Mouse (Mus musculus): ENCODE results near the gene Zfp872. TPM values are rescaled to one million over a fixed set of nuclear protein-coding genes. Genes with fewer than 3 reads are reported as not detected.
"Not testable (repeated sequence)": the region's sequence is repeated elsewhere in the genome, so short reads cannot be mapped to it uniquely, and the experiment has no call there.

Gene Zfp872
- polyA plus RNA-seq (2012; rRNA removed): not detected in 2 replicates

DNA sequence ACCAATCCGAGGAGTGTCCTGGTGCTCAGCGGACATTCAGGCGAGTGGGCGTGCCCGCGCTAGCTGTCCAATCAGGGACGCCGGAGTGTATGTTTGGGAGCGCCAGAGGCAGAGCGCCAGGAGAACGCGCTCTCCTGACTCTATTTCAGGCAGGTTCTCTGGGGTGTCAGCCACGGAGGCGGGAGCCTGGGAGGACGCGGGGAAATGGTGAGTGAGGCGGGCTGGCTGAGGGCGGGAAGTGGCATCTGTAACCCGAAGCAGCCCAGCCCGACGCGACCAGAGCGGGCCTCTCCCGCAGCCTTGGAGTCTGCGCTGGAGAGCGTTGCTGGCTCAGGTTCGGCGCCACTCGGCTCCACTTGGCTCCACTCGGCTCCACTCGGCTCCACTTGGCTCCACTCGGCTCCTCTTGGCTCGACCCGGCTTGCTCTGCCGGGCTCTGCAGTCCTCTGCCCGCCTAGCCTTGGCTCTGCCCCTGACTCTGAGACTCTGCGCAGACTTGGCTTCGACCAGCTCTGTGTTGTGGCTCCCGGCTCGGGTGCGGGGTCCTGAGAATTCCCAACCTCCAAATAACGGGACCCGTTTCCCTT, at the start of gene Zfp872:
Zfp872 (plus strand) TSS at position 66 of the 587 bp plus-strand sequence.
- peak; percentile 46 for DNase-seq

DNA sequence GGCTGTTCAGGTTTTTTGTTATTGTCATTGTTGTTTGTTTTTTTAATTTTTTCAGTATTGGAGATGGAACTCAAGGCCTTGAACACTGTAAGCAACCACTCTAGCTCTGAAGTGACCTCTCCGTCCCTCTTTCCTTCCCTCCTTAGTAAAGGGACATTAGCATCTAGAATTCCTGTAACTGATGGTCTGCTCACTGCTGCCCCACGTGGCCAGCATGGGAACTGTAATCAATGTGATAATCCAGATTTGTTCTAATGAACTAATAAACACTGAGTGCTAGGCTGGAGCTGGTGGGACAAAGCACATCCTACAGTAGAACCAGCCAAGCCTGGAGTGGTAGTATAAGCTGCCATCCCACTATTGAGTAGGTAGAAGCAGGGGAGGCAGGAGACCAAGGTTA, 49.4 kb upstream of the Zfp872 start:
- TF ChIP-seq CTCF (conservative IDR thresholded peaks at IDR 0.05; ENCODE audit: insufficient read depth, insufficient read length, low read depth, low read length) (peak; percentile 90), POLR2A (IDR thresholded peaks at IDR 0.05; ENCODE audit: low read depth, low read length) (no peak)
- H3K36me3 ChIP-seq (ENCODE audit: control insufficient read depth, insufficient read depth, low read length): no peaks in the 10 kb centered on the region
- H3K27ac ChIP-seq (ENCODE audit: insufficient read depth, low read depth, low read length): no peak overlapping the region
- H3K27me3 ChIP-seq (replicated peaks; ENCODE audit: control insufficient read depth, insufficient read depth, low read length): no peaks in the 10 kb centered on the region
- WGBS: 14% methylated on average over 2 of the region's 2 CpGs
- no peak overlapping the region for H3K4me3 ChIP-seq (ENCODE audit: insufficient read depth, low read depth, low read length)
- DNase-seq: no peak
- no peaks in the 10 kb centered on the region for H3K4me1 ChIP-seq (ENCODE audit: control insufficient read depth, insufficient read depth, low read length)

More for the DNA sequence above, at the start of gene Zfp872:
- Histone ChIP-seq H3K4me3 (ENCODE audit: insufficient read depth, low read depth, low read length) (peak within 1 kb of the TSS; percentile 35; the same call in 1 of the 2 replicates), H3K27me3 (replicated peaks; ENCODE audit: control insufficient read depth, insufficient read depth, low read length) (peaks cover 2% of the 10 kb centered on the region; the same call in 1 of the 2 replicates), H3K36me3 (ENCODE audit: control insufficient read depth, insufficient read depth, low read length) (no peaks in the 10 kb centered on the region), H3K27ac (ENCODE audit: insufficient read depth, low read depth, low read length) (no peak within 1 kb of the TSS), H3K4me1 (ENCODE audit: control insufficient read depth, insufficient read depth, low read length) (no peaks in the 10 kb centered on the region)
- 19% methylated on average over 43 of the region's 43 CpGs for WGBS
- TF ChIP-seq POLR2A (IDR thresholded peaks at IDR 0.05; ENCODE audit: low read depth, low read length) (no peak), CTCF (conservative IDR thresholded peaks at IDR 0.05; ENCODE audit: insufficient read depth, insufficient read length, low read depth, low read length) (no peak)

DNA sequence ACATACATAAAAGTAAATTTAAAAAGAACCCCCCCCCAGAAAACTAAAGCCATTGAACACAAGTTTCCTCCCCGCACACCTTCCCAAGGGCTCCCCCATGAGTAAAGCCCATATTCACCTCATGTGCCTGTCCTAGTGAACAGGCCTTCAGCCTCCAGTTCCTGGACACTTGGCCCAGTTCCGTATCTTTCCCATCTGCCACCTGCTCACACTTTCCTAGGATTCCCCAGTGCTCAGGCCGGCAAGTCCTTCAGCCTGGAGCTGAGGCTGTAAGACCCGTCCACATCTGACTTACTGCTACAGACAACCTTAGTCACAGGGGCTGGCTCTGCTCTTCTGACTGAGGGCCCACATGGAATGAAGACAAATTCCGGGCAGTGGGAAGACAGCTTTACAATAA, 48.1 kb upstream of the Zfp872 start:
- Histone ChIP-seq H3K27ac (ENCODE audit: insufficient read depth, low read depth, low read length) (no peak overlapping the region), H3K4me1 (ENCODE audit: control insufficient read depth, insufficient read depth, low read length) (no peaks in the 10 kb centered on the region), H3K4me3 (ENCODE audit: insufficient read depth, low read depth, low read length) (no peak overlapping the region), H3K36me3 (ENCODE audit: control insufficient read depth, insufficient read depth, low read length) (no peaks in the 10 kb centered on the region), H3K27me3 (replicated peaks; ENCODE audit: control insufficient read depth, insufficient read depth, low read length) (no peaks in the 10 kb centered on the region)
- 89% methylated on average over 5 of the region's 5 CpGs for WGBS
- no peak for DNase-seq
- TF ChIP-seq POLR2A (IDR thresholded peaks at IDR 0.05; ENCODE audit: low read depth, low read length) (no peak), CTCF (conservative IDR thresholded peaks at IDR 0.05; ENCODE audit: insufficient read depth, insufficient read length, low read depth, low read length) (no peak)

DNA sequence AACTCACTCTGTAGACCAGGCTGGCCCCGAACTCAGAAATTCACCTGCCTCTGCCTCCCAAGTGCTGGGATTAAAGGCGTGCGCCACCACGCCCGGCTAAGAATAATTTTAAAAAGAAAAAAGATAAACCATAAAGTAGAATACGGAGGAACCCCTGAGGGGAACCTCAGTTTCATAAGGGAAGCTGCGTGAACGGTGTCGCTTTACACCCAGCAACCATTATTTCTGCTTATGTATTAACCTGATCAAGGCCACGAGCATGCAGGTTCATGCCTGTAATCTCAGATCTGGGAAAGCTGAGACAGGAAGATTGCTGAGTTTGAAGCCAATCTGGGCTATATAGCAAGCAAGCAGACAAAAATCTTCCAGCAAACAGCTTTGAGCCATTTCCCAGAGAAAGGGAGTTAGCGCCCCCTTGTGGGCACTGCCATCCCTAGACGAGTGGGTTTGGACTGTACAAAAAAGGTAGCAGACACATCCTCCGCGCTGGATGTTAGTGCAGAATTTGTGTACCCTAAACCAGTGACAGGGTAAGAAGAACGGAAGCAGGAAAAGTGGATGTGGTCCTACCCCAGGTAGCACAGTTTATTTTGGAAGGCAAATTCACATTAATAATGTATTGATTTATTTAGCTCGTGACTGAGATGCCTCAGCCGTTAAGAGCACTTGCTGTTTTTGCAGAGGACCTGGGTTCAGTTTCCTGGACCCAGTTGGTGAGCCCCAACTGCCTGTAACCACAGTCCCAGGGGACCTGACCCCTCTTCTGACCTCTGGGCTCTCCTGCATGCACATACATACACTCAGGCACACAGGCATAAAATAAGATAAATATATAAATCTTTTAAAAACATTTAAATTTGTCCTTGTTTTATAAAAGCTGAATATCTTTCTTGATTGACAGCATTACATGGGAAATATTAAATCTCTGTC, 44.5 kb upstream of the Zfp872 start:
- 47% methylated on average over 17 of the region's 17 CpGs for WGBS
- H3K27ac ChIP-seq (ENCODE audit: insufficient read depth, low read depth, low read length): no peak overlapping the region

DNA sequence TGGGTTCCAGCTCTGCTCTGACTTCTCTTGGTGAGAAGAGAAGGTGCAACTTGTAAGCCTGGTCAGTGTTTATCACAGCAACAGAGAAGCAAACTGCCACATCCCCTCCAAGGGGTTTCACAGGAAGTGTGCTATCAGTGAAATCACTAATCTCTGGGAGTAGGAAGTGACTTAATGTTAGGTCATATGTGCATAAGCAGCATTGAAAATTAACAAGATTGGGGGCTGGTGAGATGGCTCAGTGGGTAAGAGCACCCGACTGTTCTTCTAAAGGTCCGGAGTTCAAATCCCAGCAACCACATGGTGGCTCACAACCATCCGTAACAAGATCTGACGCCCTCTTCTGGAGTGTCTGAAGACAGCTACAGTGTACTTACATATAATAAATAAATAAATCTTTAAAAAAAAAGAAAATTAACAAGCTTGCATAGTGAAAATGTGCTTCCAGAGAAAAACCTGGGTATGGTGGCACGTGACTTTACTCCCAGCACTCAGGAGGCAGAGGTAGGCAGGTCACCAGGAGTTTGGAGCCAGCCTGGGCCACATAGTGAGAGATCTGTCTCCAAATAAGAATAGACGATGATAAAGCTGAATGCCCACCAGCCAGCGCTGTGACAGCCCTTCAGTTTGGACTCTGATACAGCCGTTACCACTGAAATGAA, 43.5 kb upstream of the Zfp872 start:
- DNase-seq: no peak
- Histone ChIP-seq H3K4me1 (ENCODE audit: control insufficient read depth, insufficient read depth, low read length) (no peaks in the 10 kb centered on the region), H3K4me3 (ENCODE audit: insufficient read depth, low read depth, low read length) (no peak overlapping the region), H3K27me3 (replicated peaks; ENCODE audit: control insufficient read depth, insufficient read depth, low read length) (no peaks in the 10 kb centered on the region), H3K36me3 (ENCODE audit: control insufficient read depth, insufficient read depth, low read length) (no peaks in the 10 kb centered on the region), H3K27ac (ENCODE audit: insufficient read depth, low read depth, low read length) (no peak overlapping the region)
- whole genome bisulfite sequencing: 73% methylated on average over 8 of the region's 8 CpGs
- no peak for TF ChIP-seq POLR2A (IDR thresholded peaks at IDR 0.05; ENCODE audit: low read depth, low read length)
- TF ChIP-seq CTCF (conservative IDR thresholded peaks at IDR 0.05; ENCODE audit: insufficient read depth, insufficient read length, low read depth, low read length): no peak

More for the DNA sequence above, 44.5 kb upstream of the Zfp872 start:
- Histone ChIP-seq H3K4me1 (ENCODE audit: control insufficient read depth, insufficient read depth, low read length) (no peaks in the 10 kb centered on the region), H3K4me3 (ENCODE audit: insufficient read depth, low read depth, low read length) (no peak overlapping the region), H3K36me3 (ENCODE audit: control insufficient read depth, insufficient read depth, low read length) (no peaks in the 10 kb centered on the region), H3K27me3 (replicated peaks; ENCODE audit: control insufficient read depth, insufficient read depth, low read length) (no peaks in the 10 kb centered on the region)
- peak; percentile 87 for DNase-seq
- TF ChIP-seq POLR2A (IDR thresholded peaks at IDR 0.05; ENCODE audit: low read depth, low read length) (no peak), CTCF (conservative IDR thresholded peaks at IDR 0.05; ENCODE audit: insufficient read depth, insufficient read length, low read depth, low read length) (peak; percentile 95)

DNA sequence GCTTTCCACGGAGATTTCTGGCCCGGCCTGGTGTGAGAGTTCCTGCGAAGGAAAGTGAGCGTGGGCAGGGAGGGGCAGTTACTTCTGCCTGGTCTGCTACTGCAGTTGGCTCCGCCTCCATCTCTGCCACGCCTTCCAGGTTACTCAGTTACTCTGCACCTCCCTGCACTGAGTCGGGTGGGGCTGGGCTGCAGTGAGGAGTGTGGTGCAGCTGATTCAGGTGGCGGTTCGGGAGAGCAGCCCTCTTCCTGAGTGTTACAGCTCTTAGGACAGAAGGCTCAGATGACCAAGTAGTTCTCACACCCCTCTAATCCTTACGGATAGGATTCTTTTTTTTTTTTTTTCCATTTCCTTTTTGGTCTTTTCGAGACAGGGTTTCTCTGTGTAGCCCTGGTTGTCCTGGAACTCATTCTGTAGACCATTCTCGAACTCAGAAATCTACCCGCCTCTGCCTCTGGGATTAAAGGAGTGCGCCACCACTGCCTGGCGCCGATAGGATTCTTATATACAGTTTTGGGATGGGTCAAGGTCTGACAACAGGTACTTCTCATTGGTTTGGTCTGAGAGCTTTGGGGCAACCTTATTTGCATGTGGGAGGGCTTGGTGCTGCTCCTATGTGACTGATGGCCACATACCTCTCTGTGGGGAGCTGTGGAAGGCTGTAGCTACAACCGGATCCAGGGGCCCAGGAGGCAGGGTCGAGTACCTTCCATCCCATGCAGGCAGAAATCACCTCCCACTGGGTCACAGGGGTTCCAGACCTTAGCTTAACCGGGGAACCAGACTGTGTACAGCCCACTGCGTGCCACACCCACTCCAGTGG, 38.3 kb upstream of the Zfp872 start:
- H3K4me1 ChIP-seq (ENCODE audit: control insufficient read depth, insufficient read depth, low read length): peaks cover 7% of the 10 kb centered on the region; the same call in 1 of the 2 replicates
- H3K4me3 ChIP-seq (ENCODE audit: insufficient read depth, low read depth, low read length): no peak overlapping the region
- peak; percentile 82 for DNase-seq
- no peaks in the 10 kb centered on the region for H3K36me3 ChIP-seq (ENCODE audit: control insufficient read depth, insufficient read depth, low read length)
- H3K27ac ChIP-seq (ENCODE audit: insufficient read depth, low read depth, low read length): peak overlapping the region; percentile 78
- H3K27me3 ChIP-seq (replicated peaks; ENCODE audit: control insufficient read depth, insufficient read depth, low read length): no peaks in the 10 kb centered on the region
- TF ChIP-seq POLR2A (IDR thresholded peaks at IDR 0.05; ENCODE audit: low read depth, low read length) (no peak), CTCF (conservative IDR thresholded peaks at IDR 0.05; ENCODE audit: insufficient read depth, insufficient read length, low read depth, low read length) (no peak)
- 56% methylated on average over 20 of the region's 20 CpGs for WGBS

DNA sequence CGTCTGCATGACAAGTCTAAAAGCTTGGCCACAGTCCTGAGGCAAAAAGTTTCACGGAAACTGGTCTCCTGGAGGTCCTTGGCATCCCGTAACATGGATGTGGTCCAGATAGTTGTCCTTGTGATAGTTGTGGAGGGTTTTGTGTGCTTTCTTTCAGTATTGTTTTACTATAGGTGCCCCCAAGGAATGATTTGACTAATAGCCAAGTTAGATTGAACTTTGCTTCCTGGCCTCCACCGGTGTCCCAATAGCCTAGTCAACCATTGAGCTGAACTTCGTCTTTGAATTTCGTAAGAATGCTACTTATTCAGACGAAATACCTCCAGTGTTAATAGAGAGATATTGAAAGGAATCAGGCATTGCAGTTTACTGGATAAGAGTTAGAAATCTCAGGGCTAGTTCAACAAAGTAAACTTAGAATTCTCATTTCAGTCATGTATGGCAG, 37.6 kb upstream of the Zfp872 start:
- WGBS: 51% methylated on average over 7 of the region's 7 CpGs
- not testable (repeated sequence) for H3K36me3 ChIP-seq (ENCODE audit: control insufficient read depth, insufficient read depth, low read length); H3K4me3 ChIP-seq (ENCODE audit: insufficient read depth, low read depth, low read length); H3K27me3 ChIP-seq (replicated peaks; ENCODE audit: control insufficient read depth, insufficient read depth, low read length); H3K4me1 ChIP-seq (ENCODE audit: control insufficient read depth, insufficient read depth, low read length)
- H3K27ac ChIP-seq (ENCODE audit: insufficient read depth, low read depth, low read length): peak overlapping the region; percentile 78
- DNase-seq: peak; percentile 69
